Mouse (Mus musculus) small intestine, adult 2 months (tissue): ENCODE measurements around the gene Gale.

Experiments used
- CTCF ChIP-seq: fragments of 200-500 bp; IDR thresholded peaks from 2 replicates; pipeline ENCODE4 v1.5.1; 2012; ENCODE audit warnings: low read depth, mild to moderate bottlenecking, control low read depth, inconsistent platforms, low read length, moderate library complexity, mixed read lengths; ENCODE audit not compliant: insufficient replicate concordance, insufficient read length; ENCODE audit errors: extremely low read depth
- POLR2A ChIP-seq: fragments of 200-500 bp; IDR thresholded peaks from 2 replicates; pipeline ENCODE4 v1.6.1; 2012; ENCODE audit warnings: low read depth, mild to moderate bottlenecking, control low read depth, inconsistent platforms, low read length, moderate library complexity

GRCm38 (mm10) chr4:135949911-135950310 lies 13.6 kb upstream of the Gale start:
- TF ChIP-seq CTCF (no peak), POLR2A (no peak)
